In the genomic region with DNA sequence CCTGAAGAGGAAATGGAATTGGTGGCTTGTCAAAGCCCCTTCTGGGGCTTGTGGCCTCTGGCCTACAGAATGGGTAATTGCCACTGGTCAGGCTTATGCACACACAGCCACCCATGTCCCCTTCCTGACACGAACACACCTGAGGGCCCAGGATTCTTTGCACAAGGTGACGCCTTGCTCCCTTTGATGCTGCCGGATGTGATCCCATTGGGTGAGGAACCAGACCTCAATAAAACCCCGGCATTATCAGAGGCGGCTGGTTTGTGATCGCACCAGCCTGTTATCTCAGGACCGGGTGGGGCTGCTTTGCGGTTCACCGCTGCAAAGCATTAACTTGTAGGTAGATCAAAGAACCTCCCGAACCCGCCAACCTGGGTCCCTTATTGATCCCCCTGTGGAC, we compare ENCODE assay signal across 21 mouse cellular contexts.
A peak's percentile ranks its signal among the peaks of the same experiment; 100 is the strongest.
DNase-seq lines count a peak whose midpoint lies in the region; ATAC-seq and TF ChIP-seq lines count a peak whose summit lies in the region.
"Had no signal": no experiment of that assay in that cellular context is flagged by ENCODE, and none has a peak within 500 bp of the region (broad histone marks: within the 10 kb centered on the region; RNA-seq: fewer than 3 reads in every experiment).

No protein-coding gene starts in this region.

- H3K27ac ChIP-seq in intestine, embryonic 14.5 days (ENCODE audit: low read depth): 0 out of 2 replicates have a peak overlapping the region, but pooled peaks have one; percentile 47
- H3K27ac ChIP-seq in intestine, postnatal 0 days (ENCODE audit: low read depth, low read length): no peak overlapping the region
- no peak overlapping the region for H3K27ac ChIP-seq in liver, embryonic 13.5 days
- H3K27ac ChIP-seq in stomach, embryonic 14.5 days (ENCODE audit: low read length): no peak overlapping the region
- H3K27ac ChIP-seq: embryonic facial prominence, embryonic 12.5 days; forebrain, embryonic 12.5 days; heart, adult 2 months; heart, embryonic 15.5 days had no signal

- TF ChIP-seq CTCF in intestine, postnatal 0 days (IDR thresholded peaks at IDR 0.05; ENCODE audit: low read depth): no peak

- H3K9ac ChIP-seq in intestine, embryonic 14.5 days (ENCODE audit: low read length): no peak overlapping the region
- H3K9ac ChIP-seq in intestine, postnatal 0 days (ENCODE audit: low read depth, low read length): no peak overlapping the region
- H3K9ac ChIP-seq in liver, embryonic 13.5 days: no peak overlapping the region
- no peak overlapping the region for H3K9ac ChIP-seq in stomach, embryonic 14.5 days (replicated peaks; ENCODE audit: low read depth, low read length)
- H3K9ac ChIP-seq: embryonic facial prominence, embryonic 12.5 days; forebrain, embryonic 12.5 days; heart, embryonic 15.5 days had no signal

- peaks cover 13% of the 10 kb centered on the region for H3K4me1 ChIP-seq in intestine, embryonic 14.5 days (replicated peaks; ENCODE audit: control insufficient read depth, insufficient read depth, low read length)
- peaks cover 17% of the 10 kb centered on the region for H3K4me1 ChIP-seq in intestine, postnatal 0 days (replicated peaks; ENCODE audit: control insufficient read depth, insufficient read depth, low read length)
- peaks cover 22% of the 10 kb centered on the region for H3K4me1 ChIP-seq in liver, embryonic 13.5 days (replicated peaks)
- 0 out of 2 replicates have a peak, but pooled peaks cover 9% of the 10 kb centered on the region for H3K4me1 ChIP-seq in stomach, embryonic 14.5 days (ENCODE audit: control insufficient read depth, insufficient read depth, low read length)

- WGBS in intestine, embryonic 14.5 days: 73% methylated on average over 11 of the region's 11 CpGs
- 41% methylated on average over 11 of the region's 11 CpGs for WGBS in intestine, postnatal 0 days
- 56% methylated on average over 11 of the region's 11 CpGs for WGBS in liver, embryonic 13.5 days (ENCODE audit: insufficient replicate concordance)
- 68% methylated on average over 11 of the region's 11 CpGs for WGBS in stomach, embryonic 14.5 days

- H3K9me3 ChIP-seq in intestine, embryonic 14.5 days (ENCODE audit: control insufficient read depth, low read length): no peaks in the 10 kb centered on the region
- no peaks in the 10 kb centered on the region for H3K9me3 ChIP-seq in intestine, postnatal 0 days (ENCODE audit: control insufficient read depth)
- no peaks in the 10 kb centered on the region for H3K9me3 ChIP-seq in liver, embryonic 13.5 days (replicated peaks)
- H3K9me3 ChIP-seq in stomach, embryonic 14.5 days (ENCODE audit: control insufficient read depth, low read depth, low read length): no peaks in the 10 kb centered on the region
- H3K9me3 ChIP-seq: embryonic facial prominence, embryonic 12.5 days; forebrain, embryonic 12.5 days; heart, embryonic 15.5 days; hindbrain, embryonic 10.5 days had no signal

- no peak overlapping the region for H3K4me2 ChIP-seq in intestine, embryonic 14.5 days (ENCODE audit: low read length)
- H3K4me2 ChIP-seq in intestine, postnatal 0 days (replicated peaks; ENCODE audit: low read depth): peak overlapping the region; percentile 40; the same call in 1 of the 2 replicates
- no peak overlapping the region for H3K4me2 ChIP-seq in liver, embryonic 13.5 days
- H3K4me2 ChIP-seq in stomach, embryonic 14.5 days (replicated peaks; ENCODE audit: low read depth, low read length): no peak overlapping the region
- H3K4me2 ChIP-seq: embryonic facial prominence, embryonic 12.5 days; forebrain, embryonic 12.5 days; heart, embryonic 11.5 days; heart, embryonic 15.5 days had no signal

- no peak overlapping the region for H3K4me3 ChIP-seq in intestine, embryonic 14.5 days (ENCODE audit: low read depth, low read length)
- no peak overlapping the region for H3K4me3 ChIP-seq in intestine, postnatal 0 days (ENCODE audit: low read depth, low read length)
- no peak overlapping the region for H3K4me3 ChIP-seq in liver, embryonic 13.5 days (replicated peaks)
- H3K4me3 ChIP-seq in stomach, embryonic 14.5 days (ENCODE audit: low read depth, low read length): no peak overlapping the region
- H3K4me3 ChIP-seq: embryonic facial prominence, embryonic 12.5 days; forebrain, embryonic 12.5 days; heart, adult 2 months; heart, embryonic 15.5 days; hindbrain, embryonic 10.5 days had no signal

- H3K27me3 ChIP-seq in intestine, embryonic 14.5 days (replicated peaks; ENCODE audit: control insufficient read depth, insufficient read depth, low read length): no peaks in the 10 kb centered on the region
- H3K27me3 ChIP-seq in intestine, postnatal 0 days (replicated peaks; ENCODE audit: control insufficient read depth, insufficient read depth, low read length): no peaks in the 10 kb centered on the region
- H3K27me3 ChIP-seq in liver, embryonic 13.5 days: no peaks in the 10 kb centered on the region
- H3K27me3 ChIP-seq in stomach, embryonic 14.5 days (ENCODE audit: control insufficient read depth, insufficient read depth, low read length): no peaks in the 10 kb centered on the region
- H3K27me3 ChIP-seq: embryonic facial prominence, embryonic 12.5 days; forebrain, embryonic 12.5 days; heart, embryonic 15.5 days had no signal

- peak; percentile 87 for ATAC-seq in intestine, embryonic 14.5 days (replicated peaks; ENCODE audit: low FRiP score, low TSS enrichment, low read depth)
- peak; percentile 90 for ATAC-seq in intestine, postnatal 0 days
- ATAC-seq in liver, embryonic 13.5 days (ENCODE audit: low read depth): peak; percentile 45
- peak; percentile 60; the same call in 1 of the 2 replicates for ATAC-seq in stomach, embryonic 14.5 days (ENCODE audit: insufficient number of reproducible peaks, insufficient read depth, low FRiP score, low read depth)
- no peak for ATAC-seq in erythroblast, adult 5-6 weeks (replicated peaks; ENCODE audit: low FRiP score, poor library complexity, severe bottlenecking)
- ATAC-seq: forebrain, embryonic 16.5 days had no signal

- H3K36me3 ChIP-seq in intestine, embryonic 14.5 days (ENCODE audit: control insufficient read depth, insufficient read depth, low read length): no peaks in the 10 kb centered on the region
- H3K36me3 ChIP-seq in intestine, postnatal 0 days (ENCODE audit: control insufficient read depth, insufficient read depth): no peaks in the 10 kb centered on the region
- H3K36me3 ChIP-seq in liver, embryonic 13.5 days: no peaks in the 10 kb centered on the region
- H3K36me3 ChIP-seq in stomach, embryonic 14.5 days (ENCODE audit: control insufficient read depth, insufficient read depth, low read length): no peaks in the 10 kb centered on the region
- H3K36me3 ChIP-seq: embryonic facial prominence, embryonic 12.5 days; heart, embryonic 15.5 days had no signal

- DNase-seq in intestine, embryonic 14.5 days (ENCODE audit: low spot score): peak; percentile 76
- no peak for DNase-seq in liver, embryonic 13.5 days
- no peak for DNase-seq in left cerebral cortex, postnatal 10 days (ENCODE audit: extremely low spot score in 1 of 2, low spot score in 2 of 2)
- no peak for DNase-seq in ovary, postnatal 10 days (ENCODE audit: low spot score)
- DNase-seq in layer of hippocampus, postnatal 36 days: no peak
- DNase-seq: adrenal gland, postnatal 10 days; cerebellum, adult 11 months; cerebellum, adult 8-10 months; cerebellum, postnatal 25 days; gastrocnemius, postnatal 10 days; heart, adult 2 months; heart, postnatal 14 days had no signal

- intact Hi-C loops in left cerebral cortex, postnatal 10 days (cut with DNase I): no loop called here
